Mouse (Mus musculus): ENCODE data around the gene AI182371. TPM values are rescaled to one million over a fixed set of nuclear protein-coding genes. Genes with fewer than 3 reads are reported as not detected.
A peak's percentile ranks its signal among the peaks of the same experiment; 100 is the strongest.

The AI182371 gene
- total and polyA plus RNA-seq, 2 experiments, result 129 to 592 TPM

DNA sequence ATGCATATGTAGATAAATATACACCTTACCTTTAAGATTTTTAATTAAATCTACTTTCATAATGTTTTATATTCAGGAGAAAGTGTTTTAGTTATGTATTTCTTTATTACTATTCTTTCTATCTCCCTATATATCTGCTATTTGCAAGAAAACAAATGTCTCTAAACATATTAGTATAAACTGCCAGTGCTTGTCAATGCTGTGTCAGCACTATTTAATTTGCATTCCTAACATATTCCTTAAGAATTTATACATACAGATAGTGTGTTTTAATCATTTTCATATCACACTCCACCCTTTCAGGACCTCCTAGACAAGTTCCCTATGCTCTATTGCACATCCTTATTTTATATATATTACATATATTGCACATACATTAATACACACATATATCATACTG lies 1.4 kb upstream of the AI182371 start:
- TF ChIP-seq POLR2A (IDR thresholded peaks at IDR 0.05; ENCODE audit: extremely low read depth, insufficient read depth, low read length) (no peak), CTCF (IDR thresholded peaks at IDR 0.05; ENCODE audit: low read depth, low read length) (no peak)
- Histone ChIP-seq H3K9ac (ENCODE audit: low read depth, low read length) (peak overlapping the region; percentile 22; the same call in 1 of the 2 replicates), H3K36me3 (ENCODE audit: control insufficient read depth, insufficient read depth, low read length) (peaks cover 5% of the 10 kb centered on the region), H3K4me1 (ENCODE audit: control insufficient read depth, insufficient read depth, low read length) (peaks cover 26% of the 10 kb centered on the region), H3K27ac (replicated peaks; ENCODE audit: insufficient read depth, low read depth, low read length) (peak overlapping the region; percentile 65), H3K79me2 (ENCODE audit: control insufficient read depth, insufficient read depth, low read length) (peaks cover 3% of the 10 kb centered on the region; the same call in 1 of the 2 replicates), H3K27me3 (ENCODE audit: control insufficient read depth, insufficient read depth, low read length) (no peaks in the 10 kb centered on the region), H3K4me3 (ENCODE audit: insufficient read depth, low read depth, low read length) (no peak overlapping the region)
- DNase-seq (ENCODE audit: extremely low read depth, low read depth, low spot score), result peak; percentile 36

DNA sequence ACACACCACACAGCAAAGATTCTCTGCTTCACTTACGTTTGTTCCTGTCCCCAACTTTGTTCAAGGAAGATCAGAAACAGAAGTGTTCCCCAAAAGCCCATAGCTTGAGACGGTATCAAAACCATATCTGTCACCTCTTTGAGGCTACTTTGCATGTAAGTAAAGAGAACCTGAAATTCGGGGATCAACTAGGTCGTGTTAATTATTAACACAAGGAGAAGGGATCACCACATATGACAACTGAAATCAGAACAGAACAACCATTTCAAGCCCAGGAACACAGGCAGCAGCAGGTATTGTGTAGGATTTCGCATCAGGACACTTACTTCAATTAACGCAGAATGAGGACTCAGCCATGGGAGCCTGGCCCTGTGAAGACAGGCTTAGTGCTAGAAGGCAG lies 814 bp downstream of the AI182371 start:
- H3K4me1 ChIP-seq (ENCODE audit: control insufficient read depth, insufficient read depth, low read length), result peaks cover 18% of the 10 kb centered on the region
- WGBS, result 19% methylated on average over 6 of the region's 6 CpGs
- no peaks in the 10 kb centered on the region for H3K27me3 ChIP-seq (ENCODE audit: control insufficient read depth, insufficient read depth, low read length)
- peaks cover 21% of the 10 kb centered on the region for H3K36me3 ChIP-seq (ENCODE audit: control insufficient read depth, insufficient read depth, low read length)
- peak overlapping the region; percentile 89 for H3K9ac ChIP-seq (ENCODE audit: low read depth, low read length)
- H3K4me3 ChIP-seq (ENCODE audit: insufficient read depth, low read depth, low read length), result peak overlapping the region; percentile 70
- peaks cover 4% of the 10 kb centered on the region; the same call in 1 of the 2 replicates for H3K79me2 ChIP-seq (ENCODE audit: control insufficient read depth, insufficient read depth, low read length)
- DNase-seq (ENCODE audit: extremely low read depth, low read depth, low spot score), result peak; percentile 95
- no peak for TF ChIP-seq CTCF (IDR thresholded peaks at IDR 0.05; ENCODE audit: low read depth, low read length)
- no peak for TF ChIP-seq POLR2A (IDR thresholded peaks at IDR 0.05; ENCODE audit: extremely low read depth, insufficient read depth, low read length)
- H3K27ac ChIP-seq (replicated peaks; ENCODE audit: insufficient read depth, low read depth, low read length), result peak overlapping the region; percentile 100

DNA sequence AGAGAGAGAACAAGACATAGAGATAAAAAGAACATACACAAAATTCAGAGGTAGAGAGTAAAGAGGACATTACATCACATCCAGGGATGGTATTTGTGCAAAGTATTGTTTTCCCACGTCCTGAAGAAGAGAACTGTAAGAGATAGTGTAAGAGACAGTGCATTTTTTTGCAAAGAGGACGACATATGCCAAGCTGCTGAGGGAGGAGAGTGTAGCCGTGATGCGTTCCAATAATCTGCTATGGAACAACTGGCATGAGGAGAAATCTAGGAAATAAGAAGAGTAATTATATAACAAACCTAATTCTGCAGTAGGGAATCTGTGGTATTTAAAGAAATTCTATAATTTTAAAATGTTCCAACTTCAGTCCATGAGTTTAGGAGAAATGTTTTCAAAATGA lies 13.9 kb downstream of the AI182371 start:
- TF ChIP-seq POLR2A (IDR thresholded peaks at IDR 0.05; ENCODE audit: extremely low read depth, insufficient read depth, low read length), result no peak
- TF ChIP-seq CTCF (IDR thresholded peaks at IDR 0.05; ENCODE audit: low read depth, low read length), result no peak
- Histone ChIP-seq H3K4me1 (ENCODE audit: control insufficient read depth, insufficient read depth, low read length) (no peaks in the 10 kb centered on the region), H3K4me3 (ENCODE audit: insufficient read depth, low read depth, low read length) (no peak overlapping the region), H3K27ac (replicated peaks; ENCODE audit: insufficient read depth, low read depth, low read length) (no peak overlapping the region), H3K9ac (ENCODE audit: low read depth, low read length) (no peak overlapping the region), H3K79me2 (ENCODE audit: control insufficient read depth, insufficient read depth, low read length) (no peaks in the 10 kb centered on the region), H3K27me3 (ENCODE audit: control insufficient read depth, insufficient read depth, low read length) (no peaks in the 10 kb centered on the region), H3K36me3 (ENCODE audit: control insufficient read depth, insufficient read depth, low read length) (peaks cover 60% of the 10 kb centered on the region)
- 81% methylated on average over 4 of the region's 4 CpGs for WGBS
- no peak for DNase-seq (ENCODE audit: extremely low read depth, low read depth, low spot score)

DNA sequence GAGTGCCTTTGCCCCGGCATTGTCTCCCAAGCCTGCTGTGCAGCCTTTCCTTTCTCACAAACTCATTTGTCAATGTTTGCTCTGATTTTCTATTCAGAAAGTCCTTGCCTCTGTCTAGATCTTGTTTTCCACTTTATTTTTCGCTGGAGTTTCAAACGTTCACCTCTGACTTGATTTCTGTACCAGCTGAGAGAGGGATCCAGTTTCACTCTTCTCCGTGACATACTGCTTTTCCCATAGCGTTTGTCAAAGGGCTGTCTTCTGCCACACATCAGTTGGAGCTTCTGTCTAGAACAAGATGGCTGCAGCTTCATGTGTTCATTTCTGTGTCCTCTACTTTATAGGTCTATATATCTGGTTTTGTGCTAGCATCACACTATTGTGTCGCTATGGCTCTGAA lies 22.2 kb downstream of the AI182371 start:
- no peaks in the 10 kb centered on the region for H3K27me3 ChIP-seq (ENCODE audit: control insufficient read depth, insufficient read depth, low read length)
- WGBS, result 69% methylated on average over 6 of the region's 6 CpGs
- no peak overlapping the region for H3K4me3 ChIP-seq (ENCODE audit: insufficient read depth, low read depth, low read length)
- TF ChIP-seq CTCF (IDR thresholded peaks at IDR 0.05; ENCODE audit: low read depth, low read length) (no peak), POLR2A (IDR thresholded peaks at IDR 0.05; ENCODE audit: extremely low read depth, insufficient read depth, low read length) (no peak)
- peaks cover 3% of the 10 kb centered on the region; the same call in 1 of the 2 replicates for H3K4me1 ChIP-seq (ENCODE audit: control insufficient read depth, insufficient read depth, low read length)
- H3K9ac ChIP-seq (ENCODE audit: low read depth, low read length), result no peak overlapping the region
- DNase-seq (ENCODE audit: extremely low read depth, low read depth, low spot score), result no peak
- H3K79me2 ChIP-seq (ENCODE audit: control insufficient read depth, insufficient read depth, low read length), result no peaks in the 10 kb centered on the region
- no peak overlapping the region for H3K27ac ChIP-seq (replicated peaks; ENCODE audit: insufficient read depth, low read depth, low read length)
- H3K36me3 ChIP-seq (ENCODE audit: control insufficient read depth, insufficient read depth, low read length), result peaks cover 11% of the 10 kb centered on the region; the same call in 1 of the 2 replicates

GRCm38 (mm10) chr2:35074328-35074727 lies 27.0 kb downstream of the AI182371 start:
- peak overlapping the region; percentile 70 for H3K27ac ChIP-seq (replicated peaks; ENCODE audit: insufficient read depth, low read depth, low read length)
- DNase-seq (ENCODE audit: extremely low read depth, low read depth, low spot score), result no peak
- H3K36me3 ChIP-seq (ENCODE audit: control insufficient read depth, insufficient read depth, low read length), result no peaks in the 10 kb centered on the region
- no peaks in the 10 kb centered on the region for H3K79me2 ChIP-seq (ENCODE audit: control insufficient read depth, insufficient read depth, low read length)
- H3K4me1 ChIP-seq (ENCODE audit: control insufficient read depth, insufficient read depth, low read length), result peaks cover 16% of the 10 kb centered on the region
- no peaks in the 10 kb centered on the region for H3K27me3 ChIP-seq (ENCODE audit: control insufficient read depth, insufficient read depth, low read length)
- no peak overlapping the region for H3K9ac ChIP-seq (ENCODE audit: low read depth, low read length)
- 73% methylated on average over 3 of the region's 3 CpGs for whole genome bisulfite sequencing
- H3K4me3 ChIP-seq (ENCODE audit: insufficient read depth, low read depth, low read length), result no peak overlapping the region
- TF ChIP-seq CTCF (IDR thresholded peaks at IDR 0.05; ENCODE audit: low read depth, low read length) (no peak), POLR2A (IDR thresholded peaks at IDR 0.05; ENCODE audit: extremely low read depth, insufficient read depth, low read length) (no peak)

GRCm38 (mm10) chr2:35072547-35072946 lies 28.8 kb downstream of the AI182371 start:
- H3K4me1 ChIP-seq (ENCODE audit: control insufficient read depth, insufficient read depth, low read length), result peaks cover 20% of the 10 kb centered on the region
- no peak for TF ChIP-seq POLR2A (IDR thresholded peaks at IDR 0.05; ENCODE audit: extremely low read depth, insufficient read depth, low read length)
- no peak for TF ChIP-seq CTCF (IDR thresholded peaks at IDR 0.05; ENCODE audit: low read depth, low read length)
- H3K36me3 ChIP-seq (ENCODE audit: control insufficient read depth, insufficient read depth, low read length), result no peaks in the 10 kb centered on the region
- no peak overlapping the region for H3K9ac ChIP-seq (ENCODE audit: low read depth, low read length)
- DNase-seq (ENCODE audit: extremely low read depth, low read depth, low spot score), result no peak
- whole genome bisulfite sequencing, result 88% methylated on average over 2 of the region's 2 CpGs
- no peaks in the 10 kb centered on the region for H3K79me2 ChIP-seq (ENCODE audit: control insufficient read depth, insufficient read depth, low read length)
- no peak overlapping the region for H3K4me3 ChIP-seq (ENCODE audit: insufficient read depth, low read depth, low read length)
- H3K27ac ChIP-seq (replicated peaks; ENCODE audit: insufficient read depth, low read depth, low read length), result no peak overlapping the region
- H3K27me3 ChIP-seq (ENCODE audit: control insufficient read depth, insufficient read depth, low read length), result no peaks in the 10 kb centered on the region
